Mouse (Mus musculus) intestine, postnatal 0 days (tissue): ENCODE measurements around the gene Rapgef4. TPM values are rescaled to one million over a fixed set of nuclear protein-coding genes. Genes with fewer than 3 reads are reported as not detected.

Source experiments
- ATAC-seq: fragments of 200-750 bp; cut with Nextera tagmentation; 2 replicates; pipeline ENCODE4 v1.8.0; 2017; ENCODE audit warnings: mild to moderate bottlenecking, moderate TSS enrichment, moderate library complexity
- H3K27ac ChIP-seq: fragments of 300-500 bp; sonication (generic); 2 replicates; pipeline ENCODE4 v1.5.1; 2014; ENCODE audit warnings: mild to moderate bottlenecking, low read depth, low read length, moderate library complexity
- H3K27me3 ChIP-seq: fragments of 300-500 bp; sonication (generic); replicated peaks from 2 replicates; pipeline ENCODE4 v1.6.1; 2014; ENCODE audit warnings: low read length, mixed read lengths; ENCODE audit not compliant: control insufficient read depth, insufficient read depth
- H3K36me3 ChIP-seq: fragments of 300-500 bp; sonication (generic); 2 replicates; pipeline ENCODE4 v1.6.1; 2014; ENCODE audit warnings: mild to moderate bottlenecking, moderate library complexity; ENCODE audit not compliant: control insufficient read depth, insufficient read depth
- H3K4me1 ChIP-seq: fragments of 300-500 bp; sonication (generic); replicated peaks from 2 replicates; pipeline ENCODE4 v1.6.1; 2014; ENCODE audit warnings: antibody characterized with exemption, low read length, mixed read lengths; ENCODE audit not compliant: control insufficient read depth, insufficient read depth
- H3K4me2 ChIP-seq: fragments of 300-500 bp; sonication (generic); replicated peaks from 2 replicates; pipeline ENCODE4 v1.6.1; 2014; ENCODE audit warnings: low read depth, mild to moderate bottlenecking, moderate library complexity
- H3K4me3 ChIP-seq: fragments of 300-500 bp; sonication (generic); 2 replicates; pipeline ENCODE4 v1.5.1; 2014; ENCODE audit warnings: low read depth, low read length
- H3K9ac ChIP-seq: fragments of 300-500 bp; sonication (generic); 2 replicates; pipeline ENCODE4 v1.6.1; 2014; ENCODE audit warnings: mild to moderate bottlenecking, low read depth, low read length
- H3K9me3 ChIP-seq: fragments of 300-500 bp; sonication (generic); 2 replicates; pipeline ENCODE4 v1.6.1; 2016; ENCODE audit warnings: mixed run types; ENCODE audit not compliant: control insufficient read depth
- CTCF ChIP-seq: sonication (generic); IDR thresholded peaks from 2 replicates; pipeline ENCODE4 v1.5.1; 2016; ENCODE audit warnings: low read depth, mild to moderate bottlenecking, control low read depth, antibody characterized with exemption, moderate library complexity
- WGBS: fragments of 180-500 bp; shearing (Covaris S2); extraction: QIAGEN DNeasy Blood & Tissue Kit; methylation state at CpG from one replicate; pipeline ENCODE4 v1.1.7; 2014; 5-methylcytosine and 5-hydroxymethylcytosine counted together
- polyA plus RNA-seq: library from polyadenylated mRNA; unstranded; fragments of >200 nt; fragmentation: Nextera tagmentation; extraction: Ambion mirVana; gene quantifications from 2 replicates; pipeline ENCODE4 v1.2.1, GENCODE M21; 2015

Rapgef4 gene
- polyA plus RNA-seq, 1 experiment from 2014 or later = 2.7 TPM

GRCm38 (mm10) chr2:72143413-72143812 lies 162.4 kb downstream of the Rapgef4 start:
- WGBS = 85% methylated on average over 9 of the region's 9 CpGs
- Histone ChIP-seq H3K27ac (no peak overlapping the region), H3K27me3 (no peaks in the 10 kb centered on the region), H3K9ac (no peak overlapping the region), H3K4me3 (no peak overlapping the region), H3K4me2 (no peak overlapping the region), H3K9me3 (no peaks in the 10 kb centered on the region), H3K36me3 (no peaks in the 10 kb centered on the region), H3K4me1 (no peaks in the 10 kb centered on the region)
- no peak for TF ChIP-seq CTCF
- no peak for ATAC-seq

GRCm38 (mm10) chr2:72144576-72145200 lies 163.6 kb downstream of the Rapgef4 start:
- no peaks in the 10 kb centered on the region for H3K4me1 ChIP-seq
- no peak overlapping the region for H3K9ac ChIP-seq
- H3K36me3 ChIP-seq = no peaks in the 10 kb centered on the region
- no peaks in the 10 kb centered on the region for H3K9me3 ChIP-seq
- no peak overlapping the region for H3K4me2 ChIP-seq
- 60% methylated on average over 7 of the region's 7 CpGs for WGBS
- H3K27me3 ChIP-seq = no peaks in the 10 kb centered on the region
- TF ChIP-seq CTCF = no peak
- H3K27ac ChIP-seq = no peak overlapping the region
- no peak overlapping the region for H3K4me3 ChIP-seq
- no peak for ATAC-seq

GRCm38 (mm10) chr2:72145281-72145875 lies 164.3 kb downstream of the Rapgef4 start:
- Histone ChIP-seq H3K9me3 (no peaks in the 10 kb centered on the region), H3K4me1 (no peaks in the 10 kb centered on the region), H3K36me3 (no peaks in the 10 kb centered on the region), H3K27me3 (no peaks in the 10 kb centered on the region), H3K4me3 (no peak overlapping the region), H3K4me2 (no peak overlapping the region), H3K27ac (no peak overlapping the region), H3K9ac (no peak overlapping the region)
- no peak for ATAC-seq
- 64% methylated on average over 11 of the region's 11 CpGs for WGBS
- TF ChIP-seq CTCF = no peak

- Histone ChIP-seq H3K9me3 (no peaks in the 10 kb centered on the region), H3K4me2 (no peak overlapping the region), H3K9ac (no peak overlapping the region), H3K4me3 (no peak overlapping the region), H3K36me3 (no peaks in the 10 kb centered on the region), H3K27ac (no peak overlapping the region), H3K4me1 (no peaks in the 10 kb centered on the region), H3K27me3 (no peaks in the 10 kb centered on the region)
- WGBS = 53% methylated on average over 10 of the region's 10 CpGs
- TF ChIP-seq CTCF = no peak
- no peak for ATAC-seq
Measured at GRCm38 (mm10) chr2:72146061-72146460, 165.0 kb downstream of the Rapgef4 start.

GRCm38 (mm10) chr2:72147246-72147645 lies 166.2 kb downstream of the Rapgef4 start:
- H3K9me3 ChIP-seq = no peaks in the 10 kb centered on the region
- H3K27me3 ChIP-seq = no peaks in the 10 kb centered on the region
- WGBS = 83% methylated on average over 7 of the region's 7 CpGs
- no peak for TF ChIP-seq CTCF
- no peak overlapping the region for H3K9ac ChIP-seq
- ATAC-seq = no peak
- no peaks in the 10 kb centered on the region for H3K36me3 ChIP-seq
- no peak overlapping the region for H3K4me2 ChIP-seq
- no peak overlapping the region for H3K27ac ChIP-seq
- H3K4me3 ChIP-seq = no peak overlapping the region
- H3K4me1 ChIP-seq = no peaks in the 10 kb centered on the region

GRCm38 (mm10) chr2:72147695-72148094 lies 166.7 kb downstream of the Rapgef4 start:
- no peak overlapping the region for H3K4me2 ChIP-seq

More at GRCm38 (mm10) chr2:72147695-72148094, 166.7 kb downstream of the Rapgef4 start:
- no peak overlapping the region for H3K9ac ChIP-seq
- no peaks in the 10 kb centered on the region for H3K36me3 ChIP-seq
- H3K4me1 ChIP-seq = no peaks in the 10 kb centered on the region
- no peak overlapping the region for H3K27ac ChIP-seq
- 76% methylated on average over 6 of the region's 6 CpGs for WGBS
- H3K9me3 ChIP-seq = no peaks in the 10 kb centered on the region
- TF ChIP-seq CTCF = no peak
- H3K4me3 ChIP-seq = no peak overlapping the region
- ATAC-seq = no peak
- H3K27me3 ChIP-seq = no peaks in the 10 kb centered on the region
